Mouse (Mus musculus): ENCODE measurements around the gene Trafd1. TPM values are rescaled to one million over a fixed set of nuclear protein-coding genes. Genes with fewer than 3 reads are reported as not detected.

Gene Trafd1
- polyA plus RNA-seq, 1 experiment from 2014 or later, result 74.7 TPM

GRCm38 (mm10) chr5:121374790-121375189 lies 10.6 kb downstream of the Trafd1 start:
- H3K27ac ChIP-seq (ENCODE audit: low read length), result no peak overlapping the region
- H3K4me1 ChIP-seq (ENCODE audit: control insufficient read depth, insufficient read depth, low read length), result no peaks in the 10 kb centered on the region
- H3K4me3 ChIP-seq (replicated peaks; ENCODE audit: low read length), result no peak overlapping the region
- H3K9me3 ChIP-seq (replicated peaks; ENCODE audit: control insufficient read depth, low read length), result no peaks in the 10 kb centered on the region
- H3K36me3 ChIP-seq (ENCODE audit: control insufficient read depth, insufficient read depth, low read length), result peaks cover 30% of the 10 kb centered on the region
- H3K4me2 ChIP-seq (ENCODE audit: low read depth, low read length), result no peak overlapping the region
- 85% methylated on average over 3 of the region's 3 CpGs for WGBS
- no peak overlapping the region for H3K9ac ChIP-seq (ENCODE audit: low read length)
- H3K27me3 ChIP-seq (ENCODE audit: control insufficient read depth, insufficient read depth, low read length), result no peaks in the 10 kb centered on the region
- no peak for ATAC-seq (ENCODE audit: insufficient read depth, low FRiP score)

GRCm38 (mm10) chr5:121371712-121372111 lies 13.7 kb downstream of the Trafd1 start:
- Histone ChIP-seq H3K4me2 (ENCODE audit: low read depth, low read length) (no peak overlapping the region), H3K9me3 (replicated peaks; ENCODE audit: control insufficient read depth, low read length) (no peaks in the 10 kb centered on the region), H3K36me3 (ENCODE audit: control insufficient read depth, insufficient read depth, low read length) (peaks cover 18% of the 10 kb centered on the region), H3K27me3 (ENCODE audit: control insufficient read depth, insufficient read depth, low read length) (no peaks in the 10 kb centered on the region), H3K4me1 (ENCODE audit: control insufficient read depth, insufficient read depth, low read length) (no peaks in the 10 kb centered on the region), H3K9ac (ENCODE audit: low read length) (no peak overlapping the region), H3K27ac (ENCODE audit: low read length) (no peak overlapping the region), H3K4me3 (replicated peaks; ENCODE audit: low read length) (no peak overlapping the region)
- no peak for ATAC-seq (ENCODE audit: insufficient read depth, low FRiP score)
- 81% methylated on average over 6 of the region's 6 CpGs for WGBS

- ATAC-seq (ENCODE audit: insufficient read depth, low FRiP score), result no peak
- Histone ChIP-seq H3K36me3 (ENCODE audit: control insufficient read depth, insufficient read depth, low read length) (peaks cover 34% of the 10 kb centered on the region), H3K27me3 (ENCODE audit: control insufficient read depth, insufficient read depth, low read length) (no peaks in the 10 kb centered on the region), H3K9me3 (replicated peaks; ENCODE audit: control insufficient read depth, low read length) (no peaks in the 10 kb centered on the region), H3K9ac (ENCODE audit: low read length) (no peak overlapping the region), H3K4me3 (replicated peaks; ENCODE audit: low read length) (no peak overlapping the region), H3K27ac (ENCODE audit: low read length) (no peak overlapping the region), H3K4me1 (ENCODE audit: control insufficient read depth, insufficient read depth, low read length) (no peaks in the 10 kb centered on the region), H3K4me2 (ENCODE audit: low read depth, low read length) (no peak overlapping the region)
- WGBS, result 87% methylated on average over 4 of the region's 4 CpGs
Observed at GRCm38 (mm10) chr5:121367255-121367654, 18.2 kb downstream of the Trafd1 start.

- Histone ChIP-seq H3K4me1 (ENCODE audit: control insufficient read depth, insufficient read depth, low read length) (no peaks in the 10 kb centered on the region), H3K36me3 (ENCODE audit: control insufficient read depth, insufficient read depth, low read length) (peaks cover 35% of the 10 kb centered on the region), H3K27ac (ENCODE audit: low read length) (no peak overlapping the region), H3K9ac (ENCODE audit: low read length) (no peak overlapping the region), H3K4me2 (ENCODE audit: low read depth, low read length) (no peak overlapping the region), H3K4me3 (replicated peaks; ENCODE audit: low read length) (no peak overlapping the region), H3K27me3 (ENCODE audit: control insufficient read depth, insufficient read depth, low read length) (no peaks in the 10 kb centered on the region), H3K9me3 (replicated peaks; ENCODE audit: control insufficient read depth, low read length) (no peaks in the 10 kb centered on the region)
- ATAC-seq (ENCODE audit: insufficient read depth, low FRiP score), result no peak
- 79% methylated on average over 16 of the region's 16 CpGs for WGBS
Observed at GRCm38 (mm10) chr5:121366449-121367225, 18.8 kb downstream of the Trafd1 start.

GRCm38 (mm10) chr5:121363441-121363840 lies 22.0 kb downstream of the Trafd1 start:
- no peaks in the 10 kb centered on the region for H3K4me1 ChIP-seq (ENCODE audit: control insufficient read depth, insufficient read depth, low read length)
- H3K36me3 ChIP-seq (ENCODE audit: control insufficient read depth, insufficient read depth, low read length), result peaks cover 43% of the 10 kb centered on the region
- no peaks in the 10 kb centered on the region for H3K9me3 ChIP-seq (replicated peaks; ENCODE audit: control insufficient read depth, low read length)
- no peak for ATAC-seq (ENCODE audit: insufficient read depth, low FRiP score)
- H3K27me3 ChIP-seq (ENCODE audit: control insufficient read depth, insufficient read depth, low read length), result no peaks in the 10 kb centered on the region
- H3K9ac ChIP-seq (ENCODE audit: low read length), result no peak overlapping the region
- H3K4me3 ChIP-seq (replicated peaks; ENCODE audit: low read length), result no peak overlapping the region
- no peak overlapping the region for H3K4me2 ChIP-seq (ENCODE audit: low read depth, low read length)
- H3K27ac ChIP-seq (ENCODE audit: low read length), result no peak overlapping the region
- 85% methylated on average over 7 of the region's 7 CpGs for WGBS

GRCm38 (mm10) chr5:121361696-121362095 lies 23.7 kb downstream of the Trafd1 start:
- no peaks in the 10 kb centered on the region for H3K9me3 ChIP-seq (replicated peaks; ENCODE audit: control insufficient read depth, low read length)
- no peaks in the 10 kb centered on the region for H3K27me3 ChIP-seq (ENCODE audit: control insufficient read depth, insufficient read depth, low read length)
- no peak overlapping the region for H3K9ac ChIP-seq (ENCODE audit: low read length)
- 89% methylated on average over 5 of the region's 5 CpGs for whole genome bisulfite sequencing
- H3K4me3 ChIP-seq (replicated peaks; ENCODE audit: low read length), result no peak overlapping the region
- H3K27ac ChIP-seq (ENCODE audit: low read length), result no peak overlapping the region
- no peak for ATAC-seq (ENCODE audit: insufficient read depth, low FRiP score)
- peaks cover 40% of the 10 kb centered on the region for H3K36me3 ChIP-seq (ENCODE audit: control insufficient read depth, insufficient read depth, low read length)
- H3K4me2 ChIP-seq (ENCODE audit: low read depth, low read length), result no peak overlapping the region
- H3K4me1 ChIP-seq (ENCODE audit: control insufficient read depth, insufficient read depth, low read length), result no peaks in the 10 kb centered on the region

GRCm38 (mm10) chr5:121359229-121359628 lies 26.2 kb downstream of the Trafd1 start:
- peak; percentile 39; the same call in 1 of the 2 replicates for ATAC-seq (ENCODE audit: insufficient read depth, low FRiP score)
- H3K9ac ChIP-seq (ENCODE audit: low read length), result no peak overlapping the region
- no peaks in the 10 kb centered on the region for H3K9me3 ChIP-seq (replicated peaks; ENCODE audit: control insufficient read depth, low read length)
- H3K27ac ChIP-seq (ENCODE audit: low read length), result no peak overlapping the region
- peaks cover 34% of the 10 kb centered on the region for H3K36me3 ChIP-seq (ENCODE audit: control insufficient read depth, insufficient read depth, low read length)
- no peaks in the 10 kb centered on the region for H3K4me1 ChIP-seq (ENCODE audit: control insufficient read depth, insufficient read depth, low read length)
- H3K4me3 ChIP-seq (replicated peaks; ENCODE audit: low read length), result no peak overlapping the region
- H3K4me2 ChIP-seq (ENCODE audit: low read depth, low read length), result no peak overlapping the region
- 52% methylated on average over 9 of the region's 9 CpGs for WGBS
- no peaks in the 10 kb centered on the region for H3K27me3 ChIP-seq (ENCODE audit: control insufficient read depth, insufficient read depth, low read length)

- Histone ChIP-seq H3K36me3 (ENCODE audit: control insufficient read depth, insufficient read depth, low read length) (peaks cover 13% of the 10 kb centered on the region), H3K4me1 (ENCODE audit: control insufficient read depth, insufficient read depth, low read length) (no peaks in the 10 kb centered on the region), H3K4me2 (ENCODE audit: low read depth, low read length) (no peak overlapping the region), H3K9me3 (replicated peaks; ENCODE audit: control insufficient read depth, low read length) (no peaks in the 10 kb centered on the region), H3K27me3 (ENCODE audit: control insufficient read depth, insufficient read depth, low read length) (no peaks in the 10 kb centered on the region), H3K9ac (ENCODE audit: low read length) (no peak overlapping the region), H3K27ac (ENCODE audit: low read length) (no peak overlapping the region), H3K4me3 (replicated peaks; ENCODE audit: low read length) (no peak overlapping the region)
- ATAC-seq (ENCODE audit: insufficient read depth, low FRiP score), result no peak
- 91% methylated on average over 8 of the region's 8 CpGs for WGBS
Observed at GRCm38 (mm10) chr5:121343997-121344396, 41.4 kb downstream of the Trafd1 start.

GRCm38 (mm10) chr5:121342490-121342889 lies 42.9 kb downstream of the Trafd1 start:
- H3K9ac ChIP-seq (ENCODE audit: low read length), result no peak overlapping the region
- peaks cover 10% of the 10 kb centered on the region; the same call in 1 of the 2 replicates for H3K36me3 ChIP-seq (ENCODE audit: control insufficient read depth, insufficient read depth, low read length)
- H3K27me3 ChIP-seq (ENCODE audit: control insufficient read depth, insufficient read depth, low read length), result no peaks in the 10 kb centered on the region
- no peak for ATAC-seq (ENCODE audit: insufficient read depth, low FRiP score)
- no peak overlapping the region for H3K4me2 ChIP-seq (ENCODE audit: low read depth, low read length)
- H3K4me1 ChIP-seq (ENCODE audit: control insufficient read depth, insufficient read depth, low read length), result no peaks in the 10 kb centered on the region
- H3K9me3 ChIP-seq (replicated peaks; ENCODE audit: control insufficient read depth, low read length), result no peaks in the 10 kb centered on the region
- 90% methylated on average over 11 of the region's 11 CpGs for WGBS
- H3K4me3 ChIP-seq (replicated peaks; ENCODE audit: low read length), result no peak overlapping the region
- H3K27ac ChIP-seq (ENCODE audit: low read length), result no peak overlapping the region

All from stomach, embryonic 16.5 days (tissue).